ENCODE assay signal across 9 mouse cellular contexts in the genomic region with DNA sequence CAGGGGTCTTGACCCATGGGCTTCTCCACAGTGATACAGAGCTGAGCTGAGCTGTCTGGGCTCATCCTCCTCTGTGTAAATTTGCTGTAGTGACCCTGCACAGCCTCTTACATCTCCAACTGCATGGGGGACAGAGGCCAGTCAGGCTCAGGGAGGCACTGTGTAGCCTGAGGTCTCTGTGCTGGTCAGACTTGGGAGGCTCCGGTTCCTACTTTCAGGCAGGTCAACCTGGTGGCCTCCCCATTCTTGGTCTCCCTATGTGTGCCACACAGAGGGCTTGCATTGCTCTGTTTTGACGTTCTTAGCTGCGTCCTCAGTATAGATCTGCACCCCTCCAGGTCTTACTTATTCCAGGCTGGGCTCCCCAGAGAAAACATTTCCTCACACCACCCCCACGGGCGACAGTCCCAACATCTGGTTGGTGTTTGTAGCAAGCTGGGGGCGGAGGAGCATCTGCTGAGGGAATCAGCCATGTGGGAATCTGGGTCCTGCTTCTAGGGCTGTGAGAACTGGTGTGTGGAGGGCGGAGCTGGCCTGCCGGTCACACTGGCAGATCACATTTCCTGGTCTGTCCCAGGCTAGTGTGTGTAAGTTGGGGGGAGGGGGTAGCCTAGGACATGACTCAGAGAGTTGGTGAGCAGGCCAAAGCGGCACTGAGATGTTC. TPM values are rescaled to one million over a fixed set of nuclear protein-coding genes. Genes with fewer than 3 reads are reported as not detected.
DNase-seq lines count a peak whose midpoint lies in the region; ATAC-seq and TF ChIP-seq lines count a peak whose summit lies in the region.
"Had no signal": no experiment of that assay in that cellular context is flagged by ENCODE, and none has a peak within 500 bp of the region (broad histone marks: within the 10 kb centered on the region; RNA-seq: fewer than 3 reads in every experiment).

No protein-coding gene starts in this region.

- peak; percentile 88 for ATAC-seq in limb, embryonic 11.5 days (ENCODE audit: insufficient number of reproducible peaks, low FRiP score, low TSS enrichment, low read depth)
- 0 out of 2 replicates have a peak, but pooled peaks have one; percentile 41 for ATAC-seq in neural tube, embryonic 12.5 days (ENCODE audit: low FRiP score, low read depth)

- no peak overlapping the region for H3K9ac ChIP-seq in limb, embryonic 11.5 days (ENCODE audit: low read length)
- no peak overlapping the region for H3K9ac ChIP-seq in neural tube, embryonic 12.5 days

- peak in 1 of 2 experiments; percentile 44 for DNase-seq in layer of hippocampus, adult 2 months (ENCODE audit: low spot score in 2 of 2)
- no peak for DNase-seq in layer of hippocampus, postnatal 36 days
- peak; percentile 80 for DNase-seq in heart, postnatal 25 days (ENCODE audit: low spot score)
- DNase-seq in limb, embryonic 11.5 days (ENCODE audit: low spot score): peak; percentile 83
- DNase-seq in layer of hippocampus, adult 8-10 months (ENCODE audit: low spot score in 2 of 2): no peak
- DNase-seq in cerebellum, postnatal 25 days: no peak

- peaks cover 5% of the 10 kb centered on the region for H3K4me1 ChIP-seq in embryonic fibroblast, embryonic 13.5 days (ENCODE audit: control insufficient read depth, insufficient read depth, low read length)
- H3K4me1 ChIP-seq in limb, embryonic 11.5 days (ENCODE audit: control insufficient read depth, insufficient read depth, low read length): peaks cover 29% of the 10 kb centered on the region
- peaks cover 22% of the 10 kb centered on the region; the same call in 1 of the 2 replicates for H3K4me1 ChIP-seq in neural tube, embryonic 12.5 days

- no peak overlapping the region for H3K4me3 ChIP-seq in layer of hippocampus, adult 2 months
- no peak overlapping the region for H3K4me3 ChIP-seq in embryonic fibroblast, embryonic 13.5 days (ENCODE audit: insufficient read depth, low read length)
- no peak overlapping the region; the same call in 1 of the 2 replicates for H3K4me3 ChIP-seq in limb, embryonic 11.5 days (ENCODE audit: low read depth, low read length)
- H3K4me3 ChIP-seq in neural tube, embryonic 12.5 days: no peak overlapping the region

- no peak for TF ChIP-seq CTCF in layer of hippocampus, adult 2 months (conservative IDR thresholded peaks at IDR 0.05)
- TF ChIP-seq CTCF in embryonic fibroblast, embryonic 13.5 days (IDR thresholded peaks at IDR 0.05; ENCODE audit: borderline replicate concordance, insufficient read depth, low read length): no peak

- H3K4me2 ChIP-seq in limb, embryonic 11.5 days (ENCODE audit: low read depth, severe bottlenecking): peak overlapping the region; percentile 4; the same call in 1 of the 2 replicates
- H3K4me2 ChIP-seq in neural tube, embryonic 12.5 days (replicated peaks): 0 out of 2 replicates have a peak overlapping the region, but pooled peaks have one; percentile 1

- no peaks in the 10 kb centered on the region for H3K27me3 ChIP-seq in limb, embryonic 11.5 days (ENCODE audit: control insufficient read depth, insufficient read depth, low read length)
- H3K27me3 ChIP-seq in neural tube, embryonic 12.5 days (replicated peaks): no peaks in the 10 kb centered on the region

- H3K27ac ChIP-seq in layer of hippocampus, adult 2 months: peak overlapping the region; percentile 65; the same call in 1 of the 2 replicates
- 0 out of 2 replicates have a peak overlapping the region, but pooled peaks have one; percentile 6 for H3K27ac ChIP-seq in embryonic fibroblast, embryonic 13.5 days (ENCODE audit: insufficient read depth, low read length)
- peak overlapping the region; percentile 60 for H3K27ac ChIP-seq in limb, embryonic 11.5 days (replicated peaks; ENCODE audit: low read depth, low read length)
- H3K27ac ChIP-seq in neural tube, embryonic 12.5 days: no peak overlapping the region

- H3K36me3 ChIP-seq in limb, embryonic 11.5 days (ENCODE audit: control insufficient read depth, insufficient read depth, low read length): no peaks in the 10 kb centered on the region
- H3K36me3 ChIP-seq in neural tube, embryonic 12.5 days: no peaks in the 10 kb centered on the region

- no peak for TF ChIP-seq POLR2A in embryonic fibroblast, embryonic 13.5 days (IDR thresholded peaks at IDR 0.05; ENCODE audit: low read depth, low read length)

- H3K9me3 ChIP-seq in limb, embryonic 11.5 days (ENCODE audit: control insufficient read depth, low read length): no peaks in the 10 kb centered on the region
- H3K9me3 ChIP-seq in neural tube, embryonic 12.5 days: no peaks in the 10 kb centered on the region

- 9% methylated on average over 9 of the region's 9 CpGs for WGBS in limb, embryonic 11.5 days
- WGBS in neural tube, embryonic 12.5 days: 39% methylated on average over 9 of the region's 9 CpGs

- intact Hi-C loops in heart, postnatal 25 days (cut with DNase I): loop anchor here (2.0 kb wide), 1 partner anchor 19 kb away; no protein-coding TSS in a partner anchor

RNA-seq across cellular contexts. Expression of a gene that starts 9.0 kb away (rescaled TPM):
- total RNA-seq in layer of hippocampus, adult 2 months (2021): 10 to 100 TPM; 32.7 to 35.7 TPM
- 10 to 100 TPM; 30.4 to 31.4 TPM for total RNA-seq in layer of hippocampus, postnatal 36 days (2021)
- 19.2 and 24.3 TPM in 2 replicates for polyA plus RNA-seq in embryonic fibroblast, embryonic 13.5 days (2011; ENCODE audit: insufficient read length, low read depth, missing spikeins)
- total RNA-seq in heart, postnatal 25 days (2021): 10 to 100 TPM; 27.5 to 32.3 TPM
- polyA plus RNA-seq in limb, embryonic 11.5 days (2014; fragmentation: Nextera tagmentation; extraction: Ambion mirVana): 14.5 and 15.0 TPM in 2 replicates
- 44.7 and 48.2 TPM in 2 replicates for polyA plus RNA-seq in neural tube, embryonic 12.5 days (2016; fragmentation: Nextera tagmentation; extraction: Ambion mirVana)
- total RNA-seq in layer of hippocampus, adult 8-10 months (2022): 10 to 100 TPM; 31.0 to 36.2 (median 34.2) TPM
- total RNA-seq: MEL had no signal

RNA-seq across cellular contexts. Expression of a gene that starts 54.3 kb away (rescaled TPM):
- 10 to 100 TPM; 72.2 to 74.3 TPM for total RNA-seq in layer of hippocampus, adult 2 months (2021)
- 10 to 100 TPM; 55.1 to 56.1 TPM for total RNA-seq in layer of hippocampus, postnatal 36 days (2021)
- 11.0 and 13.7 TPM in 2 replicates for polyA plus RNA-seq in embryonic fibroblast, embryonic 13.5 days (2011; ENCODE audit: insufficient read length, low read depth, missing spikeins)
- 100 to 1,000 TPM; 149 to 179 TPM for total RNA-seq in heart, postnatal 25 days (2021)
- 68.1 and 72.2 TPM in 2 replicates for polyA plus RNA-seq in limb, embryonic 11.5 days (2014; fragmentation: Nextera tagmentation; extraction: Ambion mirVana)
- polyA plus RNA-seq in neural tube, embryonic 12.5 days (2016; fragmentation: Nextera tagmentation; extraction: Ambion mirVana): 74.8 and 76.1 TPM in 2 replicates
- total RNA-seq in layer of hippocampus, adult 8-10 months (2022): 10 to 100 TPM; 62.4 to 90.7 (median 72.7) TPM

Comparison
In these comparisons a context has a peak if more than half of its experiments do, and no peak if none do; other contexts are left out.
1. DNase-seq: peak in heart, postnatal 25 days (single experiment) and limb, embryonic 11.5 days (single experiment); none in layer of hippocampus, postnatal 36 days (0 of 2), layer of hippocampus, adult 8-10 months (0 of 2) and cerebellum, postnatal 25 days (0 of 2).